Mouse (Mus musculus): ENCODE results near the gene Cacng4. TPM values are rescaled to one million over a fixed set of nuclear protein-coding genes. Genes with fewer than 3 reads are reported as not detected.

The Cacng4 gene
- not detected in 2 replicates for total RNA-seq (2014; fragmentation: Nextera tagmentation)
- total RNA-seq (2017) = not detected in 2 replicates

DNA sequence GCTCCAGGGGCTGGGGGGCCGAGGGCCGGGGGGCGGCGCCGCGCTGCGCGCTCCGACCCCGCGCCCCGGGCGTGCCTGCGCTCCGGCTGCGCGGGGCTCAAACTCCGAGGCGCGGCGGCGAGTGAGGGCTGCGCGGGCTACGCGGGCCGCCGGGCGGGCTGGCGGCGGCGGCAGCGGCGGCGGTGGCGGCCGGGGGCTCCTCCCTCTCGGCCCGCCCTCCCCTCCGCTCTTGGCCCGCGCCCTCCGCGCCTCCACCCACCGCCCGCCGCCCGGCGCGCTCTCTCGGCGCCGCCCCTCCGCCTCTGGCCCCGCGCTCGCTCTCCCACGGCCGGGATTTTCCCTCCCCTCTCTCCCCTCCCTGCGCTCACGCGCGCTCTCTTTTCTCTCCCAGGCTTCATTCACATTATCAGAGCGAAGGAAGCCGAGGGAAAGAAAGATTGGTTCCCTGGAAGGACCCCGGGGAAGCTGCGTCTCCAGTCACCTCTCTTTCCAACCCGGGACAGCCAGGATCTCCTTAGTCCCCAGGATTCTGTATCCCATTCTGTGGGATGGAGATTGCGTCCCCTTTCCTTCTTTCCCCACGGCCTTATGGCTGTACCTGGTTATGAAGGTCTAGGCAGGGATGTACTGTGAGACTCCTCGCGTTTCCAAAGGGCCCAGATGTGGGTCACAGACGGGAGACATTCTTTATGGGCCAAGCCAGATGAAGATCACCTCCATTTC, at the start of gene Cacng4:
Gene Cacng4 (minus strand): TSS at position 11 of the 723 bp plus-strand sequence.
- no peak for ATAC-seq (replicated peaks; ENCODE audit: poor library complexity, severe bottlenecking)

DNA sequence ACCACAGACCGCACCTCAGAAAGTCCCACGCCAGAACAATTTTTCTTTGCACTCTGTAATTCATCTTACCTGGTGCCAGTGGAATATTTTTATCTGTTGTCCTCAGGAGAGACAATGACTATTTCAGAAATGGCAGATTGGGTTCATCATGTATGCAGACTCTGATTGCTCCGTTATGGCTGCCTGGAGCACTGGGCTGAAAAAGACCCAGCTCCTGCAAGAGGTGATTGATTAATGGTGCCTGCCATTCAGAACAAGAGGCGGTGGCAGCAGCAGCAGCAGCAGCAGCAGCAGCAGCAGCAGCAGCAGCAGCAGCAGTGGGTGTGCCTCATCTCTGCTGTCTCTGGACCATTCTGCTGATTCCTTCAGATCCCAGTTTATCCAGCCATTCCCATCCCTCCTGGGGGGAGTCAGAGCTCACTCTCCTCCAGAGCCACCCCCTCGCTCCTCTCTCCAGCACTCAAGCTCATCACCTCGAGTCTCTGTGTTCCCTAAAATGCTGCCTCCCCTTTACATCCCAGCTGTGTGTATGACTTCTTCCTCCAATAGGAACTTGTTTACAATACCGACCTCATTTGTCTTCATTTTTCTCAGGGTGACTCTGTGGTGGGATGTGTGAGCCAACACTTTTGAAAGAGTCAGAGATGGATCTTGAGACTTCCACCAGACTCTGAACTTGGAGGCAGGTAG, 39.1 kb upstream of the Cacng4 start:
- ATAC-seq (replicated peaks; ENCODE audit: poor library complexity, severe bottlenecking) = no peak

GRCm38 (mm10) chr11:107817196-107817595, 22.8 kb upstream of the Cacng4 start:
- no peak for ATAC-seq (replicated peaks; ENCODE audit: poor library complexity, severe bottlenecking)

GRCm38 (mm10) chr11:107812941-107813648, 18.7 kb upstream of the Cacng4 start:
- ATAC-seq (replicated peaks; ENCODE audit: poor library complexity, severe bottlenecking) = no peak

DNA sequence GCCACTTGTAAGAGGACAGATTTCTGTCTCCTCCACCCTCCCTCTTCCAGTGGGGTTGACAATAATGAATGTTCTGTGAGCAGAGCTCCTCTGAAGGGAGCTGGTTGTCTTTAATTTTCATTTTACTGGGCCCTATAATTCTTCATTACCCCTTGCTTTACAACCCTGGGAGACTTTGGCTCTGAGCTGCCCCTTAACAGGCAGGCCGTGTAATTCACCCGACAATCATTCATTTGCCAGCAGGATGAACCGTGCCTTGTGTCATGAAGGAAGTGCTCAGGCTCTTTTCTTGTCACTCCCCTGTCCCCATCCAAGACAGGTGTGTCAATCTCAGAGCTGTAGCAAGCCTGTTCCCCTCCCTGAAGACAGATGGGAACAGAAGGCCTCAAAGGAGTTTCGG, 18.1 kb upstream of the Cacng4 start:
- no peak for ATAC-seq (replicated peaks; ENCODE audit: poor library complexity, severe bottlenecking)

DNA sequence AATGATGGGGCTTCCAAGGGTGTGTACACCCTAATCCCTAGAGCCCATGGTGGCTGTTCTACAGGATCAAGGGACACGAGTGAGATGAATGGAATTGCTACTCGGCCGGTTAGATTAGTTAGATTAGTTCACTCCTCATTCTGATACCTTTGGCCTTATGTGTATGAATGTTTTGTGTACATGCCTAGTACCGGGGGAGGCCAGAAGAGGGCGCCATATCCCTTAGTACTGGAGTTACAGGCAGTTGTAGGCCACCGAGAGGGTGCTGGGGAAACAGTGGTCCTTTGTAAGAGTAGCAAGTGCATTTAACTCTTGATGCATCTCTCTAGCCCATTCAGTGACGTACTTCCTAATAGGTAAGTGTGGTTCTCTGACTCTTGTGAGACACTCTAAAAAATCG, 14.2 kb upstream of the Cacng4 start:
- no peak for ATAC-seq (replicated peaks; ENCODE audit: poor library complexity, severe bottlenecking)

GRCm38 (mm10) chr11:107806058-107806457, 11.7 kb upstream of the Cacng4 start:
- ATAC-seq (replicated peaks; ENCODE audit: poor library complexity, severe bottlenecking) = no peak

DNA sequence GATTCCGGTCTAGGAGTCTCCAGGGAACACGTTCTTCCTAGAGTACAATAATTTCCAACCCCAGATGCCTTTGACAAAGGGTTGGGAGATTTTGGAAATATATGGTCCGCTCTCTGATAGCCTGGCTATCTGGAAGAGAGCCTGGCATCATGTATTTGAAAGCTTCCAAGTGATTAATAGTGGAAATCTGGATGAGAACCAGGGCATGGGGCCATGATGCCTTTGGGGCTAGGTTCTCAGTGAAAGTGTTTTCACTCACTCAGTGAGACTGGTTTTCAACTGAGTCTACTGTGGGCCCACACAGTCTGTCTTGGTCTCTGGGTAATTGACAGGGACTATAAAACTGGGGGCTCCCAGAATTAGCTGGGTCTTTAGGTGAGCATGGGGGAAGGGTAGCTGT, 7.6 kb upstream of the Cacng4 start:
- no peak for ATAC-seq (replicated peaks; ENCODE audit: poor library complexity, severe bottlenecking)

- no peak for ATAC-seq (replicated peaks; ENCODE audit: poor library complexity, severe bottlenecking)
Measured at GRCm38 (mm10) chr11:107799331-107799730, 5.0 kb upstream of the Cacng4 start.

DNA sequence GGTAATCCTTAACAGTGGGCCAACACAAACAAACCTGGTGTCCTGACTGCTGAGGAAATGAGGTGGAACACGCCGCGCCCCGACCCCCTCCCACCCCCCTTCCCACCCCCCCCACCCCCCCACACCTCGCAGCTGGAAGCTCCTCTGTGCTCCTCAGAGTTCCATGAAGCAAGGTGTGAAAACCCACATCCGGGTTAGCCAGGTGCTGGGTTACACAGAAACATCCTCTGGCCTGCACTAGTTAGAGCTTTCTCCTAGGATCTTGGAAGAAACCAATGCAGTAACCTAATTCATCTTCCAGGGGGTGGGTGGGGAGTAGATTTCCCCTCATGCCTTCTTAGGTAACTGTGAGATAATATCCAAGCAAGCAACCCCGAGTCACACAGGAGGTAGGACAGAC, 2.0 kb upstream of the Cacng4 start:
- ATAC-seq (replicated peaks; ENCODE audit: poor library complexity, severe bottlenecking) = no peak

GRCm38 (mm10) chr11:107795384-107796035, 1.2 kb upstream of the Cacng4 start:
- no peak for ATAC-seq (replicated peaks; ENCODE audit: poor library complexity, severe bottlenecking)

DNA sequence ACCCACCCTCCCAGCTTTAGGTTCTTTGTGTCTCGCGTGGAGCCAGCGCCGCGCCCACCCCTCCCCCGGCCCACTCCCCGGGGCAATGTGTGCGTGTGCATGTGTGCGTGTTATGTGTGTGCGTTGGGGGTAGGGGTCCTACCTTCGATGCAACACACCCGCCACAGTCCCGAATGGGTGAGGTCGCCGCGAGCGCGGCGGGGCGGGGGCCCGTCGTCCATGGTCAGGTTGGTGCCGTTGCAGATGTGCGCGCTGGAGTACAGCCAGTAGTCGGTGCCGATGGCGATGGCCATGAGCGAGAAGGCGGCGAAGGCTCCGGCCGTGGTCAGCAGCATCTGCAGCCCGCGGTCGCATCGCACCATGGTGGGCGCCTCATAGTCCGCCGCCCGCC, 259 bp downstream of the Cacng4 start:
- ATAC-seq (replicated peaks; ENCODE audit: poor library complexity, severe bottlenecking) = no peak

GRCm38 (mm10) chr11:107793200-107794102, 906 bp downstream of the Cacng4 start:
- ATAC-seq (replicated peaks; ENCODE audit: poor library complexity, severe bottlenecking) = no peak

GRCm38 (mm10) chr11:107792136-107792535, 2.2 kb downstream of the Cacng4 start:
- no peak for ATAC-seq (replicated peaks; ENCODE audit: poor library complexity, severe bottlenecking)

DNA sequence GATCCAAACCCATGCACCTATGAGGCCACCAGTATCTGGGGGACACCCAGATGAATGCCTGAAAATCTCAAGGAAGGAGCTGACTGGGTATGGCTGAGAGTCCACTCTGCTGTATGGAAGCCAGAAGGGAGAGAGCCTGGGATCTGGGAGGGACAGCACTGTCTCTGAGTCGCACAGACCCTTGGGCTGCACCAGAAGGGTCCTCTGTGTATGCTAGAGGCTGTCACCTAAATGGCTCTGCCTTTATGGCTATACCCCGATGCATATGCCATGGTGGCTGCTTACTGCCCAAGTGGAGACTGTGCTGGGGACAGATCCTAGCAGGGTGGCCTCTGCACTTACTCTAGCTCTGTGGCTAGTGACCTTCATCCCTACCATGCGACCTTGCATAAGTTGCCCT, 8.6 kb downstream of the Cacng4 start:
- peak; percentile 31 for ATAC-seq (replicated peaks; ENCODE audit: poor library complexity, severe bottlenecking)

- no peak for ATAC-seq (replicated peaks; ENCODE audit: poor library complexity, severe bottlenecking)
Measured at GRCm38 (mm10) chr11:107785288-107785687, 9.1 kb downstream of the Cacng4 start.

- peak; percentile 45 for ATAC-seq (replicated peaks; ENCODE audit: poor library complexity, severe bottlenecking)
Measured at GRCm38 (mm10) chr11:107783861-107784754, 10.2 kb downstream of the Cacng4 start.

- no peak for ATAC-seq (replicated peaks; ENCODE audit: poor library complexity, severe bottlenecking)
Measured at GRCm38 (mm10) chr11:107782591-107782990, 11.8 kb downstream of the Cacng4 start.

DNA sequence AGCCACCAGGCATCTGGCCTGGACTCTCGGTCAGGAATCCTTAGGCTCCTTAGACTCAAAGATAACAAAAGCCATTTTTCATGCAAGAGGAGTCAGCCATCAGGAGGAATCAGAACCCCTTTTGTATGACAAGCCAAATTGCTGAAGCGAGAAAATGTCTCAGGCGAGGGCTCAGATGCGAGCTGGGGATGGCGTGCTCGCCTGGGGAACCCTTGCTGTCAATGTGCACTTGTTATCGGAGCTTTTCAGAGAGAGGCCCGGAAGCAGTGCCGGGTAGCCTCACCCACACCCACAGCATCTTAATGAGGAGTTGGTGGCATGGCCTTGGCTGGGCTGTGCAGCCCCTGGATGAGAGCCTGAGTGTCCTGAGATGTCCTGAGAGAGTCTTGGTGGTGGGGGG, 15.5 kb downstream of the Cacng4 start:
- ATAC-seq (replicated peaks; ENCODE audit: poor library complexity, severe bottlenecking) = no peak

Data from granulocyte monocyte progenitor cell, adult 5-6 weeks (primary cell).